Comparison of ENCODE assay signal across 22 mouse cellular contexts in genomic region chr6:95716476-95716875, GRCm38 (mm10). TPM values are rescaled to one million over a fixed set of nuclear protein-coding genes. Genes with fewer than 3 reads are reported as not detected.
DNase-seq lines count a peak whose midpoint lies in the region; ATAC-seq and TF ChIP-seq lines count a peak whose summit lies in the region.
"Had no signal": no experiment of that assay in that cellular context is flagged by ENCODE, and none has a peak within 500 bp of the region (broad histone marks: within the 10 kb centered on the region; RNA-seq: fewer than 3 reads in every experiment).

No protein-coding gene starts in this region.

- no peak overlapping the region for H3K4me3 ChIP-seq in kidney, adult 2 months (ENCODE audit: insufficient read depth, low read depth, low read length)
- H3K4me3 ChIP-seq in kidney, embryonic 15.5 days (replicated peaks): no peak overlapping the region
- H3K4me3 ChIP-seq in liver, embryonic 12.5 days: no peak overlapping the region
- H3K4me3 ChIP-seq in lung, postnatal 0 days (ENCODE audit: low read depth, low read length): no peak overlapping the region
- H3K4me3 ChIP-seq: embryonic facial prominence, embryonic 15.5 days; erythroblast, embryonic 14.5 days; forebrain, embryonic 10.5 days; heart, adult 2 months; heart, embryonic 15.5 days; hindbrain, embryonic 13.5 days had no signal

- no peak overlapping the region for H3K4me2 ChIP-seq in kidney, embryonic 15.5 days
- H3K4me2 ChIP-seq in liver, embryonic 12.5 days: peak overlapping the region; percentile 94; the same call in 1 of the 2 replicates
- no peak overlapping the region for H3K4me2 ChIP-seq in lung, postnatal 0 days (replicated peaks; ENCODE audit: low read depth, low read length)
- H3K4me2 ChIP-seq: embryonic facial prominence, embryonic 15.5 days; heart, embryonic 11.5 days; heart, embryonic 15.5 days; hindbrain, embryonic 13.5 days had no signal

- 65% methylated on average over 5 of the region's 5 CpGs for WGBS in kidney, adult 2 months
- 92% methylated on average over 5 of the region's 5 CpGs for WGBS in kidney, embryonic 15.5 days
- WGBS in liver, embryonic 12.5 days (ENCODE audit: insufficient replicate concordance): 73% methylated on average over 5 of the region's 5 CpGs
- WGBS in lung, postnatal 0 days: 95% methylated on average over 5 of the region's 5 CpGs

- peaks cover 49% of the 10 kb centered on the region for H3K4me1 ChIP-seq in kidney, adult 2 months (ENCODE audit: control insufficient read depth, insufficient read depth, low read length)
- H3K4me1 ChIP-seq in kidney, embryonic 15.5 days: peaks cover 66% of the 10 kb centered on the region
- H3K4me1 ChIP-seq in liver, embryonic 12.5 days: peaks cover 52% of the 10 kb centered on the region
- peaks cover 3% of the 10 kb centered on the region; the same call in 1 of the 2 replicates for H3K4me1 ChIP-seq in lung, postnatal 0 days (ENCODE audit: insufficient read depth, low read depth, low read length)

- TF ChIP-seq EP300 in lung, postnatal 0 days (IDR thresholded peaks at IDR 0.05): no peak

- no peak for TF ChIP-seq POLR2A in kidney, adult 2 months (IDR thresholded peaks at IDR 0.05; ENCODE audit: low read depth, low read length)

- H3K9ac ChIP-seq in kidney, embryonic 15.5 days: no peak overlapping the region
- no peak overlapping the region for H3K9ac ChIP-seq in liver, embryonic 12.5 days
- H3K9ac ChIP-seq in lung, postnatal 0 days (replicated peaks; ENCODE audit: low read depth): no peak overlapping the region
- H3K9ac ChIP-seq: embryonic facial prominence, embryonic 15.5 days; heart, embryonic 15.5 days; hindbrain, embryonic 13.5 days had no signal

- H3K36me3 ChIP-seq in kidney, adult 2 months (ENCODE audit: control insufficient read depth, insufficient read depth, low read length): no peaks in the 10 kb centered on the region
- H3K36me3 ChIP-seq in kidney, embryonic 15.5 days: no peaks in the 10 kb centered on the region
- no peaks in the 10 kb centered on the region for H3K36me3 ChIP-seq in liver, embryonic 12.5 days
- H3K36me3 ChIP-seq in lung, postnatal 0 days (ENCODE audit: insufficient read depth, low read length): no peaks in the 10 kb centered on the region
- H3K36me3 ChIP-seq: embryonic facial prominence, embryonic 15.5 days; forebrain, embryonic 10.5 days; heart, embryonic 15.5 days; hindbrain, embryonic 13.5 days had no signal

- DNase-seq in kidney, adult 2 months: peak; percentile 83
- no peak for DNase-seq in liver
- peak; percentile 29 to 75 for DNase-seq in kidney, postnatal 25 days
- DNase-seq in lung, postnatal 0 days (ENCODE audit: low spot score): no peak
- no peak for DNase-seq in gastrocnemius, adult 18-20 months (ENCODE audit: low spot score)
- DNase-seq: adrenal gland, adult 8-10 months; adrenal gland, postnatal 36 days; cerebellum, adult 2 months; cerebellum, postnatal 10 days; embryo, embryonic 11 days; gastrocnemius, postnatal 36 days; heart, adult 2 months; heart, postnatal 14 days had no signal

- H3K9me3 ChIP-seq in kidney, embryonic 15.5 days (replicated peaks): no peaks in the 10 kb centered on the region
- no peaks in the 10 kb centered on the region for H3K9me3 ChIP-seq in liver, embryonic 12.5 days (replicated peaks)
- H3K9me3 ChIP-seq in lung, postnatal 0 days (ENCODE audit: low read length): no peaks in the 10 kb centered on the region
- H3K9me3 ChIP-seq: embryonic facial prominence, embryonic 15.5 days; forebrain, embryonic 10.5 days; heart, embryonic 15.5 days; hindbrain, embryonic 13.5 days had no signal

- H3K27ac ChIP-seq in kidney, adult 2 months (ENCODE audit: insufficient read depth, low read depth, low read length): peak overlapping the region; percentile 32
- no peak overlapping the region for H3K27ac ChIP-seq in kidney, embryonic 15.5 days
- no peak overlapping the region for H3K27ac ChIP-seq in liver, embryonic 12.5 days
- H3K27ac ChIP-seq in lung, postnatal 0 days (ENCODE audit: low read length): no peak overlapping the region
- H3K27ac ChIP-seq: embryonic facial prominence, embryonic 15.5 days; forebrain, embryonic 10.5 days; heart, adult 2 months; heart, embryonic 15.5 days; hindbrain, embryonic 13.5 days had no signal

- no peak for TF ChIP-seq CTCF in kidney, adult 2 months (conservative IDR thresholded peaks at IDR 0.05; ENCODE audit: insufficient read depth, insufficient read length, low read depth, low read length)
- no peak for TF ChIP-seq CTCF in lung, postnatal 0 days (IDR thresholded peaks at IDR 0.05)

- no peaks in the 10 kb centered on the region for H3K27me3 ChIP-seq in kidney, adult 2 months (replicated peaks; ENCODE audit: control insufficient read depth, insufficient read depth, low read length)
- no peaks in the 10 kb centered on the region for H3K27me3 ChIP-seq in kidney, embryonic 15.5 days
- H3K27me3 ChIP-seq in liver, embryonic 12.5 days (replicated peaks): no peaks in the 10 kb centered on the region
- H3K27me3 ChIP-seq in lung, postnatal 0 days (replicated peaks; ENCODE audit: insufficient read depth, low read length): no peaks in the 10 kb centered on the region
- H3K27me3 ChIP-seq: embryonic facial prominence, embryonic 15.5 days; heart, embryonic 15.5 days; hindbrain, embryonic 13.5 days had no signal

- no peak for ATAC-seq in kidney, embryonic 15.5 days (replicated peaks; ENCODE audit: low FRiP score)
- no peak for ATAC-seq in liver, embryonic 12.5 days
- no peak for ATAC-seq in lung, postnatal 0 days
- ATAC-seq: forebrain, embryonic 14.5 days had no signal

RNA-seq across cellular contexts. Expression of gene Suclg2, which starts 2.1 kb away (rescaled TPM):
- polyA plus RNA-seq in kidney, adult 2 months (2012; rRNA removed): 88.8 and 126 TPM in 2 replicates
- polyA plus RNA-seq in kidney, embryonic 15.5 days (2015; fragmentation: Nextera tagmentation; extraction: Ambion mirVana): 113 TPM in 2 replicates
- polyA plus RNA-seq in liver, embryonic 12.5 days (2016; fragmentation: Nextera tagmentation; extraction: Ambion mirVana): 47.7 and 49.0 TPM in 2 replicates
- 37.4 and 40.1 TPM in 2 replicates for polyA plus RNA-seq in lung, postnatal 0 days (2015; fragmentation: Nextera tagmentation; extraction: Ambion mirVana)
- 10 to 100 TPM; 52.1 to 53.8 TPM for total RNA-seq in gastrocnemius, adult 18-20 months (2021)

Comparison
In these comparisons a context has a peak if more than half of its experiments do, and no peak if none do; other contexts are left out.
1. DNase-seq: peak in kidney, adult 2 months (single experiment) and kidney, postnatal 25 days (2 of 2); none in liver (single experiment), lung, postnatal 0 days (single experiment) and gastrocnemius, adult 18-20 months (single experiment).